Mouse (Mus musculus): ENCODE measurements around the gene Pin1.
"Not testable (repeated sequence)": the region's sequence is repeated elsewhere in the genome, so short reads cannot be mapped to it uniquely, and the experiment has no call there.

Pin1 gene

DNA sequence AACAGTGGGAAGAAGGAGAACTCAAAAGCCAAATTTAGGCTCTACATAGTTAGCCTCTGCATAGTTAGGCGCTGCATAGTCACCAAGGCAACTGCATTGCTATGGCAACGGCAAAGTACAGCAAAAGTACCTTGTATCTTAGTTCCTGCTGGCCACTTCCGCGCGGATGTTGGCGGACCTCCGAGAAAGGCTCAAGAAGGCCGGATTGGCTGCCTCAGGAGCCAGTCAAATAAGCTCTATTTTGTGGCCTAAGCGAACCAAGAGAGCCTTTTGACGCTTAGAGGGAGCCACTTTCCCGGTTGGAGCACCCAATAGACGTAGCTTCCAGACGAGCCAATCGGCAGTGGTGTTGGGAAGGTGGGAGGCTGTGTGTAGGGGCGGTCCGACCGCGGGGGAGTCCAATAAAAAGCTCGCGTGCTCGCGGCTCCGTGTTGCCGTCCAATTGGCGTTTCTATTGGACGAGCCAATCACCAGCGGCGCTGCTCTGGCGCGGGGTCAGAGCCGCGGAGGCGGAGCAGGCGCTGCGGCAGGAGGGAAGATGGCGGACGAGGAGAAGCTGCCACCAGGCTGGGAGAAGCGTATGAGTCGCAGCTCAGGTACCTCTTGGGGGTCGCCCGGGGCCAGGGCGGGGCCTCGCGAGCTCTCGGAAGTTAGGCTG lies at the start of gene Pin1:
TSS of gene Pin1 (plus strand) at position 494 of the 658 bp plus-strand sequence.
- in situ Hi-C loops (cut with MboI): no loop called here

DNA sequence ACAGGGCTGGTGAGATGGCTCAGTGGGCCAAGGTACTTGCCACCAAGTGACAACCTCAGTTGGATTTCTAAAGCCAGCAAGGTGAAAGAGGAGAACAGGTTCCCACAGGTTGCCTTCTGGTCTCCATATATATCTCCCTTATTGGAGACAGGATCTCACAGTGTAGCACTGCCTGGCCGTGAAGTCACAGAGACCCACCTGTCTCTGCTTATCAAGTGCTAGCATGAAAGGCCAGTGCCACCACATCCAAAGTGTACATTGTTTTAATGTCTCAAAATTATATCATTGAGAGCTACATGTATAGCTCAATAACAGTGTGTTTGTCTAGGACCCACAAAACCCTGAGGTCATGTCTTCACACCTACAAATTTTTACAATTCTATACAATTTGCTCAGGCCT lies 45.6 kb upstream of the Pin1 start:
- in situ Hi-C loops (cut with MboI): no loop called here

- in situ Hi-C loops (cut with MboI): no loop called here
Measured at GRCm38 (mm10) chr9:20607100-20607974, 44.6 kb upstream of the Pin1 start.

DNA sequence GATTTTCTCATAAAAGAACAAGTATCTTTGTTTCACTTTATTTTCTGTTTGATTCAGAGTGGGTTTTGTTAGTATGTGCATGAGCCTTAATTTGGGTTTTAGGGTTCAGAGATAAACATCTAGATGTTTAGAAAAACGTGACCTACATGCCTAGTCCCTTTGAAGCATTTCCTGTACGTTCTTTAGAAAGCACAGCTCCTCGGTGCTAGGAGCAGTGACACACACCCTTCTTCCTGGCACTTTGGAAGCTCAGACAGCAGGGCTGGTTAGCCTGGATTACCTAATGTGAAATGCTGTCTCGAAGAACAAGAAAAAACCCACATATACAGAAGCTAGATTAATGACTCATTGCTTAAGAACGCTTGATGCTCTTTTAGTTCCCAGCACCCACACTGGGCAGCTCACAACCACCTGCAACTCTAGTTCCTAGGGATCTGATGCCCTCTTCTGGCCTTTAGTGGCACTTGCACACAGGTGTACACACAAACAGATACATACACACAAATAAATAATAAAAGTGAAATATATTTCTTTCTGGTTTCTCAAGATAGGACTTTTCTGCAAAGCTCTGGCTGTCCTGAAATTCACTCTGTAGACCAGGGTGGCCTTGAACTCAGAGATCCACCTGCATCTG lies 41.9 kb upstream of the Pin1 start:
- in situ Hi-C loops (cut with MboI): no loop called here

DNA sequence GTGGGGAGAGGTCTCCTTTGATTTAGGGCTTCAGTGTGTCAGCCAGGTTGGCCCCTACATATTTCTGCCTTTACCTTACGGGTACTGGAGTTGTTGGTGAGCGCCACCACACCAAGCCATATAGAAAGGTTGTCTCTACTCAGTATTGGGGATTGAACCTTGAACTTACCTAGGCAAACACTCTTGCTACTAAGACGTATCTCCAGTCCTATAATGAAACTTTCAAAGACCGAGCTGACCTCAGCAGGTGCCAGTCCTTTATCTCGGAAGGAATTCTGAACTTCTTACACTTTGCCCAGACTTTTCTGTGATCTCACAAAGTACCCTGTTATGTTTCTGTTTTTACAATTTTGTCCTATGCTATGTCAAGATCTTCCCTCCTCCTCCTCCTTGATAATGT lies 39.9 kb upstream of the Pin1 start:
- in situ Hi-C loops (cut with MboI): no loop called here

GRCm38 (mm10) chr9:20616685-20617084 lies 35.2 kb upstream of the Pin1 start:
- in situ Hi-C loops (cut with MboI): no loop called here

DNA sequence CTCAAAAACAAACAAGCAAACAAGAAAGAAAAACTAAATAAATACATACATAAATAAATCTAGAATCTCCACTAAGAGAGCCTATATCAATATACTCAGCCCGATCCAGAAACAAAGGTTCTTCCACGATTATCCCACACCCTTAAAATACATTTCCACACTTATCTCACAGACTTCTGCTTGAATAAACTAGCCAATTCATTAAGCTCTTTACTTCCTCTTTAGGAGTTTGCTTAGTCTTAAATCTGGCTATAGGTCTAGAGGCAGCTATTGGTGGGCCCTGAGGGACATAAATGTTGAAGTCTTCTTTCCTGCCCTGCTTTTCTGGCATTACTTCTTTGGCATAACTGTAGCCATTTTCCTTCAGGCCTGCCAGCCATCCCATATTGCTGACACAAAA lies 20.6 kb upstream of the Pin1 start:
- in situ Hi-C loops (cut with MboI): no loop called here

GRCm38 (mm10) chr9:20635676-20636075 lies 16.2 kb upstream of the Pin1 start:
- in situ Hi-C loops (cut with MboI): not testable (repeated sequence)

GRCm38 (mm10) chr9:20636256-20636655 lies 15.6 kb upstream of the Pin1 start:
- in situ Hi-C loops (cut with MboI): no loop called here

- in situ Hi-C loops (cut with MboI): no loop called here
Measured at GRCm38 (mm10) chr9:20636790-20637189, 15.1 kb upstream of the Pin1 start.

DNA sequence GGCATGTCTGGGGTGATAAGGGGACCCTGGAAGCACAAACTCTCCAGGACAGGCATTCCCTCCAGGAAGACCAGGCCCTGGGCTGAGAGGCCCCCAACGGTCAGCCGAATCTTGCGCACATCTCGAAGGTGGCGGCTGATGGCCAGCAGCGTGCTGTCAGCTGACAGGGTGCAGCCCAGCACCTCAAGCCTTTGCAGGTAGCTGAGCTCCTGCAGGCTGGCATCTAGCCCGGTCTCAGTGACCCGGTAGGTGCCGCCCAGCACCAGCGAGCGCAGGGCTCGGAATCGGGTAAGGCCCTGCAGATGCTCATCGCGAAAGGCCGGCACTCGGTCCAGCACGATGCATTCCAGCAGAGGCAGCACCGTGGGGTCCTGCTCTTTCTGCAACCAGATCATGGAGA lies 13.3 kb upstream of the Pin1 start:
- in situ Hi-C loops (cut with MboI): no loop called here

GRCm38 (mm10) chr9:20639486-20639885 lies 12.4 kb upstream of the Pin1 start:
- in situ Hi-C loops (cut with MboI): no loop called here

DNA sequence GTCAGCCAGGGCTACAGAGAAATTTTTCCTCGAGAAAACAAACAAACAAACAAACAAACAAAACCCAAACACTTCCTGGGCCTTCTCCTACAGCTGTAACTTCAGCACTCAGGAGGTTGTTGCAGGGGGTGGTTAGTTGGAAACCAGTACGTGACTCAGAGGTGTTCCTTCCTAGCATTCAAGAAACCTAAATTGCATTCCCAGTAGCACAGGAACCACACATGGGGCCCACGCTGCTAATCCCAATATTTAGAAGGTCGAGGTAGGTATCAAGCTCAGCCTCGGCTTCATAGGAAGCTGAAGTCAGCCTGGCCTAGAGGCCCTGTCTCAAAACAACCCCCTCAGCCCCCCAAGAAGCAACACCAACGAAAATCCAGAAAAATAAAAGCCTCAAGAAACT lies 10.4 kb upstream of the Pin1 start:
- in situ Hi-C loops (cut with MboI): loop anchor here (10.0 kb wide), 1 partner anchor 177 kb away; the partner anchor contains the start of gene Zfp26

DNA sequence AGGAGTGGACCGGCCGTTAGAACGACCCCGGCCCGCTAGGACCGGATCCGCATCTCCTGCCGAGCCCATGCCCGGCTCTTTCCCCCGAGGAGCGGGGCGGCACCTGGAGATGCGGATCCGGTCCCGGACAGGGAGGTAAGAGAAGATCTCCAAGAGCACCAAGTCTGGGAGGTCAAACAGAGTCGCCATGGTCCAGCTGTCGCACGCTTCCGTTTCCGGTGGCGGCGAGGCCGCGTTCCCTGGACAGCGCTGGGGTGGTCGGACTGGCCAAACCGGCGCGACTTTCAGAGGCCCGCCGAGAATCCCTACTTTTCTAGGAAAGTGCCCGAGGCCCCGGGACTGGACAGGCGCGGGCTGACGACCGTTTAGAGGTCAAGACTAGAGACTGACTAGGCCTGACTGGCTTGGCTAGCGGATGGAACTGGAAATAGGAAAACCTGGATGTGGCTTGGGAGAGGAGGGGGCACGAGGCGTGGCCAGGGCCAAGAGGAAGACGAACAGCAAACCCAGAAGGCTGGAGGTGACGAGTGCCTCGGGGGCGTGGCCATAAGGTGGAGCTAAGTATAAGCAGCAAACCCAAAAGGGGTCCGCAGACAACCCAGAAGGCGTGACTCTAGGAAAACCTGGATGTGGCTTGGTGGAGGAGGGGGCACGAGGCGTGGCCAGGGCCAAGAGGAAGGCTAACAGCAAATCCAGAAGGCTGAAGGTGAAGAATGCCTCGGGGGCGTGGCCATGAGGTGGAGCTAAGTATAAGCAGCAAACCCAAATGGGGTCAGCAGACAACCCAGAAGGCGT lies 9.6 kb upstream of the Pin1 start, which contains the start of gene Ubl5:
TSS of gene Ubl5 (plus strand) at position 778 of the 795 bp plus-strand sequence.
- in situ Hi-C loops (cut with MboI): loop anchor here (10.0 kb wide), 1 partner anchor 177 kb away; the partner anchor contains the start of gene Zfp26

DNA sequence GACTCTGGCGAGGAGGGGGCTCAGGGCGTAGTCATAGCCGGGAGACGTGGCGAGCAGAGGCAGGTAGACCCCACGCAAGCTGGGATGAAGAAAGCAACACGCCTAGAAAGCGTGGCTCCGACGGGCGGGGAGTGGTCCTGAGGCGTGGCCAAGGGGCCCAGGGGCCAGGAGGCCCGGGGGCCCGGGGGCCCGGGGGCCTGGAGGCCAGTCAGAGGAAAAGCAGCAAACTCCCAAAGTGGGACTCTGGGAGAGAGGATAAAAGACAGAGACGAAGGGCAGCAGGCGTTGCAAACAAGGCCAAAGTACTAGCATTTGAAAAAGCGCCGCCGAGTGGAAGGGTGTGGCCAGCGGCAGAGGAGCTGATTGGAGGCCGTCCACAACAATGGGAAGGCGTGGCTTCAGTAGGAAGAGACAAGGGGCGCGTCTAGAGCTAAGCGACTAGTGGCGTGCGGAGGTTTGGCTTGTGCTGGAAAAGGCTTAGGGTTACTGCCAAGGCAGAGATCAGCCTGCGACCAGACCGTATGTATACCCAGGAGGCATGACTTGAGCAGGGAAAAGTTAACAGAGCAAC lies 8.9 kb upstream of the Pin1 start:
- in situ Hi-C loops (cut with MboI): loop anchor here (10.0 kb wide), 1 partner anchor 178 kb away; the partner anchor contains the start of gene Zfp26

- in situ Hi-C loops (cut with MboI): loop anchor here (10.0 kb wide), 1 partner anchor 179 kb away; the partner anchor contains the start of gene Zfp26
Measured at GRCm38 (mm10) chr9:20643781-20644180, 8.1 kb upstream of the Pin1 start.

GRCm38 (mm10) chr9:20644360-20645081 lies 7.4 kb upstream of the Pin1 start, which contains the start of gene Fbxl12:
Fbxl12 (minus strand) TSS chr9:20644767.
- in situ Hi-C loops (cut with MboI): loop anchor here (10.0 kb wide), 1 partner anchor 180 kb away; the partner anchor contains the start of gene Zfp26

- in situ Hi-C loops (cut with MboI): loop anchor here (10.0 kb wide), 1 partner anchor 180 kb away; the partner anchor contains the start of gene Zfp26
Measured at GRCm38 (mm10) chr9:20645121-20645520, 6.8 kb upstream of the Pin1 start.

GRCm38 (mm10) chr9:20652260-20652658 lies 364 bp downstream of the Pin1 start:
- in situ Hi-C loops (cut with MboI): no loop called here

GRCm38 (mm10) chr9:20653859-20654258 lies 2.0 kb downstream of the Pin1 start:
- in situ Hi-C loops (cut with MboI): no loop called here
